Mouse (Mus musculus) right cerebral cortex, postnatal 10 days (tissue): ENCODE data around the gene Twnk.
A peak's percentile ranks its signal among the peaks of the same experiment; 100 is the strongest.

Experiments used
- DNase-seq, 2 experiments: peaks; one replicate each; pipeline ENCODE4 v3.0.0; 2021; ENCODE audit warnings: low spot score in 2 of 2

Gene Twnk

GRCm38 (mm10) chr19:45005444-45005843 is at the start of gene Twnk:
TSS of gene Twnk (plus strand) at chr19:45005663.
- DNase-seq = no peak

GRCm38 (mm10) chr19:44959633-44960032 is 45.8 kb upstream of the Twnk start:
- DNase-seq = no peak

DNA sequence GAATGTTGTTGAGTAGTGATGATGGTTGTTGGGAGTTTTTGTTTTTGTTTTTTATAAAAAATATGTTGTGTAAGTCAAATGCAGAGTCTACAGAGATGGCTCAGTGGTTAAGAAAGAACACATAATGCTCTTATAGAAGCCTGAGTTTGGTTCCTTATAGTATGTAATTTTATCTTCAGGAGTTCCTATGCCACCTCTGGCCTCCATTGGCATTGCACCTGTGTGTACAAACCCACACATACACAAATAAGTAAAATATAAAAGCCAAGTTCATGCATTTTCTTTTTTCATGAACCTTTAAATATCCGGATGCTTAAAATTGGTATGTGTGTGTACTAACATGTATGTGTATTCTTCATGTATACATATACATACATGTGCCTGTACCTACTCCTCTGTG is 39.5 kb upstream of the Twnk start:
- no peak for DNase-seq

DNA sequence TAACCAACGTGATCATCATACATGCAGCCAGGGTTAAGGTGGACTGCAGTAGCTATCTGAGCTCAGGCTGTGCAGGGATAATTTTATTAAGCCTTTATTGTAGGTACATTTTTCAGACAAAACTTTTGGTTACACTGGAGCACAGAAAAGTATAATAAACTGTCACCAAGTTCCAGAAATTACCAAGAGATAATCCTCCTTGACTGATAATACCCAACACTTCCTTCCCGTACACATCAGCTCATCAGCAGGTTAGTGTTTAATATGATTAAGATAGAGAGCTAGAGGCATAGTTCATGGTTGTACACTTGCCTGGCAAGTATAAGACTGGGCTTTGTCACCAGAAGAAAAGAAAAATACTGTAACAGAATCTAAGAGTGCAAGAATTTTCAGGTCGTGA is 37.1 kb upstream of the Twnk start:
- no peak for DNase-seq

GRCm38 (mm10) chr19:44976636-44977035 is 28.8 kb upstream of the Twnk start:
- no peak for DNase-seq

DNA sequence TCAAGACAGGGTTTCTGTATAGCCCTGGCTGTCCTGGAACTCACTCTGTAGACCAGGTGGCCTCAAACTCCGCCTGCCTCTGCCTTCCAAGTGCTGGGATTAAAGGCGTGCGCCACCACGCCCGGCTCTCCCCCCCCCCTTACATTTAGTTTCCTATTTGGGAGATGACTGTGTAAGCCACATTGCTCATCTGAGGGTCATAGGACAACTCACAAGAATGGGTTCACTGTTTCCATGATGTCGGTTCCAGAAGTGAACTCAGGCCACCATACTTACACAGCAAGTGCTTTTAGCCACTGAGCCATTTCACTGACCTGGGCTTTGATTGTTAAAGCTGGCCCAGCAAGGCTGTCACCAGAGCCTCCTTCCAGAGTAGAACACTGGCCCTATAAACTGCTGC is 28.3 kb upstream of the Twnk start:
- no peak for DNase-seq

- no peak for DNase-seq
Measured at GRCm38 (mm10) chr19:44980787-44981186, 24.7 kb upstream of the Twnk start.

DNA sequence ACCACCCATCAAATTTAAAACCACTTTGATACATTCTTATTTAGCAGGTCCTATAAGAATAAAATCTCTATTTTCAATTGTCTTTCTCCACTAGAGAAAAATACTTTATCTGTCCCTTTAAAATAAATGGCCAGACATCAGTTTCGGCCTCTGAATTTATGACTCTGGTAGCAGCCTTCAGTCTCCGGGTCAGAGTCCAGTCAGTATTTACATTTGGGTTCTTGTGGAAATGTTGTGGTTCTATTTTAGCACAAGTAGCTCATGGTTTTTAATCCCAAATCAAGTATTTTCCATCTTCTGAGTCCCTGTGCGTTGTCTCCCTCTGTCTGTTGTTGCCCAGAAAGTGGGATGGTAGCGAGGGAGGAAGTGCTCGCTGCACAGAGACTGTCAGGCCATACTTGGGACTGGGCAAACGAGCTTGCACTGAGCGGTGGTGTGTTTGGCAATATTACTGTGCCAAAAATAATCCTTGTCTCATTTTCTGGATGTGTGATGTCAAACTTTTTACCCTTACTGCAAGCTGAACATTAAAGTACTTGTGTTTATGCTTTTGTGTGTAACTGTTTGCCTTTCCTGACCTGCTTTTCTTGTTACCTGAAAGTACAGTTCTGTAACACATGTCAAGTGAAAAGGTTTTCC is 22.9 kb upstream of the Twnk start:
- DNase-seq = no peak

DNA sequence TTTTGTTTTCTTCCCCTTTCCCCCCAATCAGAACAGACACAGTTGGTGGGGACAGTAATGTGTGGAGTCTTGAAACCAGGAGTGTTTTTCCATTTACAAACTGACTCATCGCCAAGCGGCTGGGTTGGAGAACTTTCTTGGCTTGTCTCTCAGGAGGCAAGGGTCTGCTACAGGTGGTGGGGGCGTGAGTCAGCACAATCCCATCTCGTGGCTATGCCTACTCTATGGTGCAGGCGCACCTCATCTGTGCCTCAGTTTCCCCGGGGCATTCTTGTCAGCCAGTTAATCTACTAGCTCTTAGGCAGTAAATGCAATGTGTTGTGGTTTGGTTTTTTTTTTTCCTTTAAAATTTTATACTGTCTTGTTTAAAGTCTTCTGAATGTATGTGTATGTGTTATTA is 22.1 kb upstream of the Twnk start:
- DNase-seq = peak; percentile 24 to 38

- no peak for DNase-seq
Measured at GRCm38 (mm10) chr19:44984420-44984819, 21.0 kb upstream of the Twnk start.

- DNase-seq = no peak
Measured at GRCm38 (mm10) chr19:44985159-44985988, 20.1 kb upstream of the Twnk start.

DNA sequence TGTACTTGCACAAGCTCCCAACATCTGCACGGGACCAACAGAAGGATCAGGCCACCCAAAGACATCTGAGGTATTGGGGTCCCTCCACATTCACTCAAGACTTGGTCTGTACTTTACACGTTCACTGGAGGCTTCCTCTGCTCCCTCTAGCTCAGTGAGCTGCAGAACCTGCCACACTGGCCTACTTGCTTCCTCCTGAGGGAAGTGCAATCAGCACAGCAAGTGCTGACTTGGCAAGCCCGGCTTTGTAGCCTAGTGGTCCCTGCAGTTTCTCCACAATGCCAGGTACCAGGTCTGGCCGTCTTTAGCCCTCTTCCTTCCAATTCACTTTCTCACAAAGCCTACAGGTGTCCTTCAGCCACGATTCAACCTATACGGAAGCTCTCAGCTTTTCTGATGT is 18.5 kb upstream of the Twnk start:
- peak in 1 of 2 experiments; percentile 50 for DNase-seq

DNA sequence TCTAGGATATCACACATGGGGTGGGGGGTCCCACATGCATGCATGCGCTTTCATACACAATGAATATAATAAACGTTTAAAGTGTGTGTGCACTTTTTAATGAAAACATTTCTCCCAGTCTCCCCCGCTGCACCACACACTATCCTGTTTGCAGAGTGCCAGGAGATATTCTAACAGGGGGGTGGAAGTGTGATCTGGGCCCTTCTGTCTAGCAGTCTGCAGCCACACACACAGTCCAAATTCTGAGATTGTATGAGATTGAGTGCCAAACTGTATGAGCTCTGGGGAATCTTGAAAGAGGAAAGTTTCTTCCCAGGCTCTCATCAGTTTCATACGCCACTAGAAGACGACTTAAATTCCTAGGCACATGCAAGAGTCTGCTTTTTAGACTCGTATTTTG is 17.6 kb upstream of the Twnk start:
- peak; percentile 61 to 71 for DNase-seq

- peak in 1 of 2 experiments; percentile 29 for DNase-seq
Measured at GRCm38 (mm10) chr19:44988321-44988720, 17.1 kb upstream of the Twnk start.

DNA sequence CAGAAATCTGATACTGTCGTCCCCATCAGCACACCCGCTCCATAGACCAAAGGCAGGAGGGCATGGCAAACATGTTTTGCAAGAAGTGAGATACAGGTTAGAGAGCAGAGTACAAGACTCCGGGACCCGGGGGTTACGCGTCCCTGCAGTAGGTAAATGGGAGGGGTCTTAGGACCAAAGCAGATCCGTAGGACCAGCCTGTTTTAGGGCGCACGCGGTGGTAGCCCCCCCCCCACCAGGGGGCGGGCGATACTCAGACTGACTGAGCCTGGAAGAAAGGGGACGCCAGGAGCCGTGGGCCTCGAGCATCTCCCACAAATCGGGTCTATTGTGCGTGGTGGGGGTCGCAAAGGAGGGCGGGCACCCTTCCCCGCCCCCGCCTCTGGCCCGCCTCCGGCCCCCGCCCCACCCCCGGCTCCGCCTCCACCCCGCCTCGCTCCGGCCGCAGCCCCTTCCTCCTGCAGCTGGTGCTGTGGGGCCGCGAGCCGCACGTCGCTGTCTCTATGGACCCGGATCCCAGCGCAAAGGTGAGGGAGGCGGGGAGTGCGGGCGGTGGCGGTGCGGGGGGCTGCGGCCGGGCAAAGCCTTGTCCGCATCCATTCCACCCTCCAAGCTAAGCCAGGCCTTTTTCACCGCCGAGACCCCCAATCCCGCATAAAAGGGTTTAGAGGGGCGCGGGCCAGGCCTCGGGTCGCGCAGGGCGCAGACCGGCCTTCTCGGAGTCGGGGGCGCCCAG is 16.5 kb upstream of the Twnk start, which contains the start of gene Sema4g:
Gene Sema4g (plus strand): TSS at position 271 of the 736 bp plus-strand sequence.
- peak; percentile 65 to 70 for DNase-seq

GRCm38 (mm10) chr19:44989567-44990495 is 15.6 kb upstream of the Twnk start:
- DNase-seq = peak in 1 of 2 experiments; percentile 44

DNA sequence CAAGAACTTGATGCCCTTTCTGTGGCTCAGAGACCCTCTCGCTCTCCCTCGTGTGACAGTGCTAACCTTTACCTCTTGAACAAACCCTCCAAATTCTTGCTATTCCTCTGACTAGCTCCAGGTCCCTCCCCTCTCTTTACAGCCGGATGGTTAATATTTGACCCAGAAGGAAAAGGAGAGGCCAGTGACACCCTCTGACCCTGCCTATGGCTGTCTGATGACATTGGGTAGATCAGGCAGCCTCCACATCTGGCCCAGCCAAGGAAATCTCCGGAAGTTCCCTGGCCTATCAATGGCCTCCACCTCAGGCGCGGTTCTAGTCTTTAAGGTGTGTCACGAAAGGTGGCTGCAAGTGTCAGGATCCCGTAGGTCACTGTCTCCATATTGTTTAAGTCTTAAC is 14.4 kb upstream of the Twnk start:
- peak in 1 of 2 experiments; percentile 27 for DNase-seq

DNA sequence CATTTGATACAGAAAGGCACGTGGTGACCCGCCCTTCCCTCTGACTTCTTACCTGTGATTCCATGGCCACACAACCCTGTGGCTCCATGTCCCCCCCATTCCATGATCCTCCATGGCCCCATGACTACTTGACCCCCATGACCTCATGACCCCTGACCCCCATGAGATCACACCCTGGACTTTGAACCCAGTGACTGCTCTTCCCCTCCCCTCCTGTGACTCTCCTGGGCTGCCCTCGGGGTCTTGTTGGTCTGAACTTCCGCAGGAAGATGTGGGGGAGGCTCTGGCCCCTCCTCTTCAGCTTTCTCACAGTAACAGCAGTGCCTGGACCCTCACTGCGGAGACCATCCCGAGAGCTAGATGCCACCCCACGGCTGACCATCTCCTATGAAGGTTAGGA is 13.2 kb upstream of the Twnk start:
- DNase-seq = peak in 1 of 2 experiments; percentile 42

DNA sequence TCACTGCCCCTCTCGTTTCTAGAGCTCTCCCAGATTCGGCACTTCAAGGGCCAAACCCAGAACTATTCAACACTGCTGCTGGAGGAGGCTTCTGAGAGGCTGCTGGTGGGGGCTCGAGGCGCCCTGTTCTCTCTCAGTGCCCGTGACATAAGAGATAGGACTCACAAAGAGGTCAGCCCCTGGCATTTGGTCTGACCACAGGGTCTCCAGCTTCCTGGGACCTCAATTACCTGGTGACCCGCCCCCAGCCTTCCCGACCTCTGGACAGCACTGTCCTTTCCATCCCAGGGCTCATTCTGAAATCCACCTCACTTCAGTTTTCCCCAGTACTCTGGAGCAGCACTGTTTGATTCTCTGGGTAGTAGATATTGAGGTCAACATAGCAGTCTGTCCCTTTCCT is 12.8 kb upstream of the Twnk start:
- peak in 1 of 2 experiments; percentile 29 for DNase-seq

GRCm38 (mm10) chr19:44997786-44998185 is 7.7 kb upstream of the Twnk start:
- DNase-seq = peak in 1 of 2 experiments; percentile 30

DNA sequence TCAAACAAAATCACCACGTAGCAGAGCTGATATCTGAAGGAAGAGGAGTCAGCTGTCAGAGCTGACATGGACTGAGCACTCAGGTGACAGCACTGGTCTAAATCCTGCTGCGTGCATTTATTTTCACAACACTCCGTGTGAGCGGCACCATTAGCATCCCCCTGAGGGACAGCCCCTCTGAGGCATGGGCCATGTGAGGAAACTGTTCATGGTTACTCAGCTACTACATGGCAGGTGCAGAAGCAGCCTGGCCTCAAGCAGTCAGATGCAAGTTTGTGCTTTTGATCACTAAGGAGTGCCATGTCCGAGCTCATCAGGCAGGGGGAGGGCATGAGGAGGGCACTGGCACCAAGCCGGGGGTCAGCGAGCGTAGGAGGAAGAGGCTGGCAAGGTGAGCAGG is 5.8 kb upstream of the Twnk start:
- DNase-seq = no peak
